Mouse (Mus musculus) ovary, postnatal 10 days (tissue): ENCODE data around the gene Thsd4.

Experiments
- DNase-seq: peaks from one replicate; pipeline ENCODE4 v3.0.0; 2022; ENCODE audit warnings: low spot score

The Thsd4 gene

GRCm38 (mm10) chr9:60456651-60457050 lies 65.2 kb downstream of the Thsd4 start:
- DNase-seq: no peak

- DNase-seq: no peak
These were observed 67.3 kb downstream of the Thsd4 start for GRCm38 (mm10) chr9:60454406-60455076.

GRCm38 (mm10) chr9:60449498-60449897 lies 72.3 kb downstream of the Thsd4 start:
- DNase-seq: no peak

GRCm38 (mm10) chr9:60445821-60446220 lies 76.0 kb downstream of the Thsd4 start:
- no peak for DNase-seq

- no peak for DNase-seq
These were observed 80.5 kb downstream of the Thsd4 start for GRCm38 (mm10) chr9:60441274-60441902.

GRCm38 (mm10) chr9:60440506-60440905 lies 81.3 kb downstream of the Thsd4 start:
- DNase-seq: no peak

- DNase-seq: no peak
These were observed 85.6 kb downstream of the Thsd4 start for GRCm38 (mm10) chr9:60436246-60436645.

- DNase-seq: no peak
These were observed 87.8 kb downstream of the Thsd4 start for GRCm38 (mm10) chr9:60434093-60434492.

- no peak for DNase-seq
These were observed 89.9 kb downstream of the Thsd4 start for GRCm38 (mm10) chr9:60431924-60432323.

- no peak for DNase-seq
These were observed 91.8 kb downstream of the Thsd4 start for GRCm38 (mm10) chr9:60430017-60430416.

GRCm38 (mm10) chr9:60414076-60414755 lies 107.6 kb downstream of the Thsd4 start:
- DNase-seq: no peak

- no peak for DNase-seq
These were observed 110.8 kb downstream of the Thsd4 start for GRCm38 (mm10) chr9:60410872-60411635.

GRCm38 (mm10) chr9:60407374-60407773 lies 114.5 kb downstream of the Thsd4 start:
- DNase-seq: no peak

GRCm38 (mm10) chr9:60405777-60406176 lies 116.1 kb downstream of the Thsd4 start:
- DNase-seq: no peak

- DNase-seq: no peak
These were observed 119.2 kb downstream of the Thsd4 start for GRCm38 (mm10) chr9:60402681-60403080.

- DNase-seq: no peak
These were observed 121.8 kb downstream of the Thsd4 start for GRCm38 (mm10) chr9:60400001-60400400.

- DNase-seq: no peak
These were observed 123.8 kb downstream of the Thsd4 start for GRCm38 (mm10) chr9:60398073-60398472.

- no peak for DNase-seq
These were observed 125.8 kb downstream of the Thsd4 start for GRCm38 (mm10) chr9:60396096-60396495.

GRCm38 (mm10) chr9:60392916-60393315 lies 128.9 kb downstream of the Thsd4 start:
- no peak for DNase-seq

GRCm38 (mm10) chr9:60384751-60385150 lies 137.1 kb downstream of the Thsd4 start:
- no peak for DNase-seq

GRCm38 (mm10) chr9:60382941-60383340 lies 138.9 kb downstream of the Thsd4 start:
- DNase-seq: no peak

GRCm38 (mm10) chr9:60382526-60382925 lies 139.3 kb downstream of the Thsd4 start:
- DNase-seq: no peak

- no peak for DNase-seq
These were observed 140.8 kb downstream of the Thsd4 start for GRCm38 (mm10) chr9:60381010-60381409.
